Mouse (Mus musculus) heart, embryonic 13.5 days (tissue): ENCODE data around the gene Sfi1. TPM values are rescaled to one million over a fixed set of nuclear protein-coding genes. Genes with fewer than 3 reads are reported as not detected.
"Not testable (repeated sequence)": the region's sequence is repeated elsewhere in the genome, so short reads cannot be mapped to it uniquely, and the experiment has no call there.

Source experiments
- ATAC-seq: fragments of 200-750 bp; cut with Nextera tagmentation; 2 replicates; pipeline ENCODE4 v1.8.0; 2017; ENCODE audit warnings: moderate TSS enrichment; ENCODE audit not compliant: insufficient number of reproducible peaks, low FRiP score, low TSS enrichment; ENCODE audit errors: extremely low read depth
- H3K27ac ChIP-seq: fragments of 300-500 bp; sonication (generic); replicated peaks from 2 replicates; pipeline ENCODE4 v1.5.1; 2015; ENCODE audit warnings: moderate library complexity, mild to moderate bottlenecking, inconsistent platforms
- H3K27me3 ChIP-seq: fragments of 300-500 bp; sonication (generic); replicated peaks from 2 replicates; pipeline ENCODE4 v1.6.1; 2015; ENCODE audit warnings: mild to moderate bottlenecking, inconsistent platforms
- H3K36me3 ChIP-seq: fragments of 300-500 bp; sonication (generic); 2 replicates; pipeline ENCODE4 v1.6.1; 2015; ENCODE audit warnings: mild to moderate bottlenecking, inconsistent platforms
- H3K4me1 ChIP-seq: fragments of 300-500 bp; sonication (generic); 2 replicates; pipeline ENCODE4 v1.6.1; 2015; ENCODE audit warnings: inconsistent platforms
- H3K4me2 ChIP-seq: fragments of 300-500 bp; sonication (generic); 2 replicates; pipeline ENCODE4 v1.6.1; 2015; ENCODE audit warnings: inconsistent platforms, mild to moderate bottlenecking, moderate library complexity
- H3K4me3 ChIP-seq: fragments of 300-500 bp; sonication (generic); 2 replicates; pipeline ENCODE4 v1.5.1; 2015; ENCODE audit warnings: moderate library complexity, mild to moderate bottlenecking, inconsistent platforms
- H3K9ac ChIP-seq: fragments of 300-500 bp; sonication (generic); 2 replicates; pipeline ENCODE4 v1.6.1; 2015; ENCODE audit warnings: inconsistent platforms, mild to moderate bottlenecking, moderate library complexity
- H3K9me3 ChIP-seq: fragments of 300-500 bp; sonication (generic); 2 replicates; pipeline ENCODE4 v1.6.1; 2016; ENCODE audit warnings: inconsistent platforms
- WGBS: fragments of 180-500 bp; shearing (Covaris S2); methylation state at CpG from one replicate; pipeline ENCODE4 v1.1.7; 2015; ENCODE audit warnings: mixed read lengths; 5-methylcytosine and 5-hydroxymethylcytosine counted together
- polyA plus RNA-seq: library from polyadenylated mRNA; unstranded; fragments of >200 nt; fragmentation: Nextera tagmentation; extraction: Ambion mirVana; gene quantifications from 2 replicates; pipeline ENCODE4 v1.2.1, GENCODE M21; 2015

Sfi1 gene
- polyA plus RNA-seq, 1 experiment from 2014 or later: 7.3 TPM

DNA sequence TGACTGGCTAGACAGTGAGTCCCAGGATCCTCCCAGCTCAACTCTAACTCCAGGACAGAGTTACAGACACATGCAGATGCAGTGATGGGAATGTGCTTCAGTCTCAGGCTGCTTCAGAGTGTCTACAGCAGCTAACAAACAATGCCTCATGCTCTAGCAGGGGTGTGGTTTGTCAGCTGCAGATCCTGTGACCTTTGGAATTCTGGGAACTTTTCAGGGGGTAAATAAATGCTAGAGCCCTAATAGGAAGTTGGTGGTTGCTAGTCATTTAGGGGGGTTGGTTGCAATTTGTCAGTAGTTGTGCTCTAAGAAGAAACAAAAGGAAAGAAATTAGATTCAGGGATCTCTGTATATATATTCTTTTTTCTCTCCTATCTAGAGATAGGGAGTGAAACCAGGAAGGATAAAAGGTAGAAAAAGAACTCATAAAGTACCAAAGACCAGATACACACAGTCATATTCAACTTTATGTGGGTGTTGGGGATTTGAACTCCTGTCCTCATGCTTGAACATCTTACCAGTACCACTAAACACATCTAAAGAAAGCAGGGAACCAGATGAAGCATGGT, 52.2 kb downstream of the Sfi1 start:
- peaks cover 20% of the 10 kb centered on the region for H3K9me3 ChIP-seq
- not testable (repeated sequence) for H3K9ac ChIP-seq, H3K4me3 ChIP-seq, H3K27ac ChIP-seq, H3K4me1 ChIP-seq, H3K27me3 ChIP-seq, H3K4me2 ChIP-seq, H3K36me3 ChIP-seq, ATAC-seq

DNA sequence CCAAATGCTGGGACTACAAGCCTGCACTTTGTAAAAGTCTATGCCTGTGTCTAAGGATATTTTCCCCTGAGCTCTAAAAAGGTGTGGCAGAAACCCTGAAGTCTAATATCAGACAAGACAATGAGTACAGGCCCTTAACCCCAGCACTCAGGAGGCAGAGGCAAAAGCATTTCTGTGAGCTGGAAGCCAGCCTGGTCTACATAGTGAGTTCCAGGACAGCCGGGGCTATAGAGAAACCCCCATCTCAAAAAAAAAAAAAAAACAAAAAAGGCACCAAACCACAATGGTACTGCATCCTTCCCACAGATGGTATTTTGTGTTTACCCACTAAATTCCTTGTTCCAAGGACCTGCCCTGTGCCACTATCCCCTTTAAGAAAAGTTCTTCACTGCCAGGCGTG, 54.9 kb downstream of the Sfi1 start:
- not testable (repeated sequence) for H3K27ac ChIP-seq, H3K27me3 ChIP-seq, H3K4me1 ChIP-seq, H3K4me3 ChIP-seq, H3K9ac ChIP-seq, H3K36me3 ChIP-seq, H3K4me2 ChIP-seq, ATAC-seq
- WGBS: 72% methylated on average over 2 of the region's 2 CpGs
- peaks cover 22% of the 10 kb centered on the region for H3K9me3 ChIP-seq

- not testable (repeated sequence) for H3K4me1 ChIP-seq, H3K9ac ChIP-seq, H3K27me3 ChIP-seq, H3K36me3 ChIP-seq, H3K4me3 ChIP-seq, H3K27ac ChIP-seq, H3K4me2 ChIP-seq
- WGBS: 83% methylated on average over 4 of the region's 4 CpGs
- peaks cover 23% of the 10 kb centered on the region for H3K9me3 ChIP-seq
- 0 out of 2 replicates have a peak, but pooled peaks have one; percentile 3 for ATAC-seq
Measured at GRCm38 (mm10) chr11:3137279-3137678, 56.0 kb downstream of the Sfi1 start.

- H3K9me3 ChIP-seq: peaks cover 24% of the 10 kb centered on the region
- not testable (repeated sequence) for H3K4me3 ChIP-seq, H3K9ac ChIP-seq, H3K27me3 ChIP-seq, H3K4me2 ChIP-seq, H3K4me1 ChIP-seq, ATAC-seq, H3K27ac ChIP-seq, H3K36me3 ChIP-seq
- 88% methylated on average over 3 of the region's 3 CpGs for WGBS
Measured at GRCm38 (mm10) chr11:3135956-3136355, 57.3 kb downstream of the Sfi1 start.

DNA sequence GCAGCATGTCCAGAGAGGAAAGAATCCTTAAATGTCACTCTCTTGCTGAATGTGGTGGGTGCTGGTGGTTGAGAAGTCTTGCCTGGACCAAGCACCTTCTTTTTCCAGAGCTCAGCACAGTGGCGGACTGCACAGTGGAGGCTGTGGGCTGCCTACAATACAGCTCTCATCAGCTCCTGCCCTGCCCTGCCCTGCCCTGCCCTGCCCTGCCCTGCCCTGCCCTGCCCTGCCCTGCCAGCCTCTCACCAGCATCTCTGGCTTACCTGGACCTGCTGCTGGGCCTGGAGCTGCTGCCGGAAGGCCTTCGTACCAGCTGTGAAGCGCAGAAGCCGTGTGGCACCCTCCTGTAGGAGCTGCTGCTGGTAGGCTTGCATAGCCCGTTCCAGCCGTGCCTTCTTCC, 57.9 kb downstream of the Sfi1 start:
- H3K4me2 ChIP-seq, H3K27ac ChIP-seq, H3K27me3 ChIP-seq, H3K9ac ChIP-seq, H3K4me1 ChIP-seq, H3K36me3 ChIP-seq, ATAC-seq, H3K4me3 ChIP-seq: not testable (repeated sequence)
- H3K9me3 ChIP-seq: peaks cover 24% of the 10 kb centered on the region
- 90% methylated on average over 5 of the region's 7 CpGs for WGBS

DNA sequence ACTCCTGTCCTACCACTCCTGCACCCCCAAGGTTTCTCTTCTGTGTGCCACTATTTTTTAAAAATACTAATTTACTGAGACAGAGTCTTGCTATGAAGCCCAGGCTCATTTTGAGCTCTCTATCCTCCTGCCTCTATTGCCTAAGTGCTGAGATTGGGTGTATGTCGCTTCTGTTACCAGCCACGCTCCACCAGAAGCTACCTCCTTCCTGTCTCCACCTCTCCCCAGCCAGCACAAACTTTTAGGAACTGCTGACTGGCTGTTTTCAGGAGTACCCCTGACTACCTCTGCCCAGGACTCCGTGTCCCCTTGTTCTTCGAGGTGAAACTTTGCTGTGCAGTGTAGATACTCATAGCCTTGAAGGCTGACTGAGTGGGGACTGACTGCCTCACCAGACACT, 59.9 kb downstream of the Sfi1 start:
- H3K9ac ChIP-seq, H3K27me3 ChIP-seq, H3K27ac ChIP-seq, H3K4me1 ChIP-seq, H3K4me3 ChIP-seq, H3K4me2 ChIP-seq: not testable (repeated sequence)
- ATAC-seq: 0 out of 2 replicates have a peak, but pooled peaks have one; percentile 2
- Histone ChIP-seq H3K36me3 (peaks cover 14% of the 10 kb centered on the region), H3K9me3 (peaks cover 23% of the 10 kb centered on the region)
- 83% methylated on average over 1 of the region's 4 CpGs for WGBS

- Histone ChIP-seq H3K36me3 (peaks cover 14% of the 10 kb centered on the region), H3K9me3 (peaks cover 21% of the 10 kb centered on the region)
- not testable (repeated sequence) for H3K4me2 ChIP-seq, H3K27ac ChIP-seq, H3K4me3 ChIP-seq, H3K9ac ChIP-seq, H3K4me1 ChIP-seq, H3K27me3 ChIP-seq
- ATAC-seq: peak; percentile 0; the same call in 1 of the 2 replicates
- WGBS: 67% methylated on average over 3 of the region's 3 CpGs
Measured at GRCm38 (mm10) chr11:3132957-3133356, 60.3 kb downstream of the Sfi1 start.

DNA sequence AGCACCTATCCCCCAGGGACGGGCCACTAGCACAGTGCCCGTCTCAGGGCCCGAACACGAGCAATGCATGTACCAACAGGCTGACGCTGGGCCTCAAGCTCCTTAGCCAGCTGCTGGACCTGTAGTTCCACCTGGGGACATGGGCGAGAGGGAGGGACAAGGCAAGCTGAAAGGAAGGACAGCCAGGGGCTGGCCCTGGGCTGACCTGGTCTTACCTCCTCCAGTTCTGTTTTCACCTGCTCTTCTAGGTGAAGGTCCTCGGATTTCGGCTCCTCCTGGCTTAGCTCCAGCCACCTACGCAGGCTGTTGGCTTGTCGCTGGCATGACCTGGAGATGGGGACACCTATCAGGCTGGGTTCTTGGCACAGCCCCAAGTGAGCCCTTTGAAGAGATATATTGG, 61.3 kb downstream of the Sfi1 start:
- H3K9me3 ChIP-seq: peaks cover 22% of the 10 kb centered on the region
- not testable (repeated sequence) for H3K4me2 ChIP-seq, H3K4me3 ChIP-seq, H3K4me1 ChIP-seq, H3K9ac ChIP-seq, H3K27me3 ChIP-seq, H3K27ac ChIP-seq
- peaks cover 14% of the 10 kb centered on the region for H3K36me3 ChIP-seq
- WGBS: 83% methylated on average over 10 of the region's 10 CpGs
- ATAC-seq: peak; percentile 21

DNA sequence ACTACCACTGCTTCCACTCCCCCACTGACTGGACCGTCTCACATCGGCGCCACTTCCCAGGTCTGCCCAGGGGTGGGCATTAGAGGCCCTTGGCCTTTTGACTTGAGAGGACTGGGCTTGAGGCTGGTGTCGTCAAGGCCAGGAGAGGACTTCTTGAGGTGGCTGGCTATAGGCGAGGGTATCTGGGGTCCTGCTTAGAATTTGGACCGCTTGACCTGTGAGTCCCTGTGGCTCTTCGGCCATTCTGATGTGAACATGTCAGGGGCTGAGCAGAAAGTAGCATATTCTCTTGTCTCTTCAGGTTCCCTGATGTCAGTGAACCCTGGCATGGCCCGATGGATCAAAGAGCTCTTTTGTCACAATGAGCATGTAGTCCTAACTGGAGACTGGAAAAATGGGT, 63.4 kb downstream of the Sfi1 start:
- WGBS: 78% methylated on average over 5 of the region's 8 CpGs
- H3K4me3 ChIP-seq, H3K9ac ChIP-seq, H3K4me2 ChIP-seq, H3K4me1 ChIP-seq, H3K27ac ChIP-seq, H3K27me3 ChIP-seq: not testable (repeated sequence)
- peaks cover 14% of the 10 kb centered on the region for H3K36me3 ChIP-seq
- 0 out of 2 replicates have a peak, but pooled peaks have one; percentile 3 for ATAC-seq
- peaks cover 23% of the 10 kb centered on the region for H3K9me3 ChIP-seq

GRCm38 (mm10) chr11:3129276-3129675, 64.0 kb downstream of the Sfi1 start:
- H3K9ac ChIP-seq, H3K4me3 ChIP-seq, H3K4me2 ChIP-seq, H3K27me3 ChIP-seq, H3K27ac ChIP-seq, H3K4me1 ChIP-seq, ATAC-seq: not testable (repeated sequence)
- Histone ChIP-seq H3K36me3 (peaks cover 14% of the 10 kb centered on the region), H3K9me3 (peaks cover 23% of the 10 kb centered on the region)
- whole genome bisulfite sequencing: 70% methylated on average over 2 of the region's 2 CpGs

DNA sequence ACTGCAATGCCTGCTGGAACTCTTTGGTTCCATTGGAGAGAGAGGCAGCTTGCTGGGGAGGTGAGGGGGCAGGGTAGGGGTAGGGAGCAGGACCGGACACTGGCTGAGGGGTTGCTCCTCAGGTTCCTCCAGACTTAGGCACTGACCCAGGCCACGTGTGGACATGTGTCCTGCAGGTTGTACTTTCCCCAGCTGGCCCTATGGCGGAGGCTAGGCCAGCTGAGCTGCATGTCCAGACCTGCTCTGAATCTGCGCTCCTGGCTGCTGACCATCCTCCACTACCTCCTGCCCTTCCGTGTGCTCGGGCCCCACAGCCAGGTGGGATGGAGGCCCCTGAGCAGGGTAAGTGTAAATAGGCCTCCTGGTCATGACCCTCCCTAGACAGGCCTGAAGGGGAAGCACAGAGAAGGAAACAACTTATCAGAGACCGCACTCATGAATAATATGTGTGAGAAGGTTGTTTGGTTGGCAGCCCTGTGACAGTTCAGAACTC, 65.9 kb downstream of the Sfi1 start:
- WGBS: 73% methylated on average over 6 of the region's 7 CpGs
- H3K4me3 ChIP-seq, H3K27me3 ChIP-seq, H3K9ac ChIP-seq, H3K4me1 ChIP-seq, H3K27ac ChIP-seq, H3K4me2 ChIP-seq: not testable (repeated sequence)
- peaks cover 10% of the 10 kb centered on the region for H3K36me3 ChIP-seq
- peaks cover 20% of the 10 kb centered on the region for H3K9me3 ChIP-seq
- ATAC-seq: peak; percentile 28

DNA sequence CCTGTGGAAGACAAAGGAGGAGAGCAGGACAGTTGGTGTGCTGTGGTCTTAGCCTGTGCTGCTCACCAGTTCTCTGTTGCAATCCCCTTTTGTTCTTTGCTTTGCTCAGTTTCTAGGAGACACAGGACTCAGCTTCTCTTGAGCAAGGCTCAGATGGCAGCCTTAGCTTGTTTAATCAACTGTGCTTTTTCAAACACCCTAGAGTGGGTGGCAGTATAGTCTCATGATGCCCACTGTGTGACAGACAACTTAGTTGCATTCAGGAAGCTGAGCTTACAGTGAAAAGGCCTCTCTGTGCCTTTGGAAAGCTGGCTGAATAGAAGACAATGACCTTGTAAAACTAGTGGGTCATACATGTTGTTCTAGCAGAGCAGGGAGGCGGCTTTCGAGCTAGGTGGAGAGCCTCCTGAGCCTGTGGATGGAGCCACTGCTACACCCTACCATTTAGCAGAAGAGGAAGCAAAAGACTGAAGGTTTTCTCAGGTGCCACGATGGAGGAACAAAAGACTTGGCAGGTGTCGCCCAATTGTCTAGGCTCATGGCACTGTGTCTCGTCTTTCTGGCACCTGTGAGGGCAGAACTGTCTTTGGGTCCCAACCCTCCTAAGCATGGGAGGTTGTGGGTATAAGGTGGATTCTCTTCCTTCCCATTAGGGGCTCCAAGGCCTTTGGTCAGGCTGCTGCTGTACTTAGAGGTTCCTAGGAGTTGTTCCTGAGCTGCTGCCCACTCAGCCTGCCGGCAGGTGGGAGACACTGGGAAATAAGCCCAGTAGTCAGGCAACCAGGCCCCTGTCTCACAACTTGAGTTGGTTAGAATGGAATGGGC, 66.6 kb downstream of the Sfi1 start:
- not testable (repeated sequence) for H3K4me2 ChIP-seq, H3K4me1 ChIP-seq, H3K4me3 ChIP-seq, H3K27me3 ChIP-seq, H3K27ac ChIP-seq, H3K9ac ChIP-seq
- ATAC-seq: peak; percentile 20; the same call in 1 of the 2 replicates
- WGBS: 72% methylated on average over 6 of the region's 6 CpGs
- H3K36me3 ChIP-seq: peaks cover 10% of the 10 kb centered on the region
- H3K9me3 ChIP-seq: peaks cover 15% of the 10 kb centered on the region
